Mouse (Mus musculus) forebrain, embryonic 14.5 days (tissue): ENCODE results near the gene Herc1. TPM values are rescaled to one million over a fixed set of nuclear protein-coding genes. Genes with fewer than 3 reads are reported as not detected.
"Not testable (repeated sequence)": the region's sequence is repeated elsewhere in the genome, so short reads cannot be mapped to it uniquely, and the experiment has no call there.

Experiments
- ATAC-seq: fragments of 200-750 bp; cut with Nextera tagmentation; 2 replicates; pipeline ENCODE4 v1.8.0; 2017; ENCODE audit warnings: mild to moderate bottlenecking, moderate library complexity
- DNase-seq: peaks from one replicate; pipeline ENCODE4 v3.0.0-alpha.2; 2015; ENCODE audit warnings: low spot score
- H3K27ac ChIP-seq: fragments of 300-500 bp; sonication (generic); 2 replicates; pipeline ENCODE4 v1.5.1; 2014; ENCODE audit warnings: low read depth, mild to moderate bottlenecking, control low read depth, low read length, moderate library complexity
- H3K27me3 ChIP-seq: fragments of 300-500 bp; sonication (generic); replicated peaks from 2 replicates; pipeline ENCODE4 v1.6.1; 2014; ENCODE audit warnings: low read length, control low read depth, mixed read lengths; ENCODE audit not compliant: control insufficient read depth, insufficient read depth
- H3K36me3 ChIP-seq: fragments of 300-500 bp; sonication (generic); 2 replicates; pipeline ENCODE4 v1.6.1; 2014; ENCODE audit warnings: low read length, control low read depth; ENCODE audit not compliant: control insufficient read depth, insufficient read depth
- H3K4me1 ChIP-seq: fragments of 300-500 bp; sonication (generic); 2 replicates; pipeline ENCODE4 v1.6.1; 2014; ENCODE audit warnings: antibody characterized with exemption, low read length, control low read depth; ENCODE audit not compliant: control insufficient read depth, insufficient read depth
- H3K4me2 ChIP-seq: fragments of 300-500 bp; sonication (generic); 2 replicates; pipeline ENCODE4 v1.6.1; 2014; ENCODE audit warnings: mild to moderate bottlenecking, control low read depth, low read length
- H3K4me3 ChIP-seq: fragments of 300-500 bp; sonication (generic); 2 replicates; pipeline ENCODE4 v1.5.1; 2014; ENCODE audit warnings: low read depth, low read length, control low read depth
- H3K9ac ChIP-seq: fragments of 300-500 bp; sonication (generic); 2 replicates; pipeline ENCODE4 v1.6.1; 2014; ENCODE audit warnings: mild to moderate bottlenecking, low read length, control low read depth, moderate library complexity
- H3K9me3 ChIP-seq: fragments of 300-500 bp; sonication (generic); replicated peaks from 2 replicates; pipeline ENCODE4 v1.6.1; 2016; ENCODE audit warnings: low read length, control low read depth, mixed read lengths; ENCODE audit not compliant: control insufficient read depth
- WGBS: fragments of 180-500 bp; shearing (Covaris S2); extraction: QIAGEN DNeasy Blood & Tissue Kit; methylation state at CpG from one replicate; pipeline ENCODE4 v1.1.7; 2014; 5-methylcytosine and 5-hydroxymethylcytosine counted together
- polyA plus RNA-seq: library from polyadenylated mRNA; unstranded; fragments of >200 nt; fragmentation: Nextera tagmentation; extraction: Ambion mirVana; gene quantifications from 2 replicates; pipeline ENCODE4 v1.2.1, GENCODE M21; 2014

The Herc1 gene
- polyA plus RNA-seq, 1 experiment from 2014 or later = 31.9 TPM

- H3K4me2 ChIP-seq = no peak overlapping the region
- peaks cover 2% of the 10 kb centered on the region; the same call in 1 of the 2 replicates for H3K4me1 ChIP-seq
- no peaks in the 10 kb centered on the region for H3K9me3 ChIP-seq
- H3K9ac ChIP-seq = no peak overlapping the region
- 33% methylated on average over 3 of the region's 3 CpGs for WGBS
- peaks cover 18% of the 10 kb centered on the region for H3K36me3 ChIP-seq
- no peaks in the 10 kb centered on the region for H3K27me3 ChIP-seq
- DNase-seq = no peak
- no peak for ATAC-seq
- H3K4me3 ChIP-seq = no peak overlapping the region
- H3K27ac ChIP-seq = no peak overlapping the region
Observed at GRCm38 (mm10) chr9:66370334-66370733, 20.1 kb downstream of the Herc1 start.

GRCm38 (mm10) chr9:66370847-66371246, 20.6 kb downstream of the Herc1 start:
- DNase-seq (no peak), ATAC-seq (no peak)
- Histone ChIP-seq H3K36me3 (peaks cover 18% of the 10 kb centered on the region), H3K9me3 (no peaks in the 10 kb centered on the region), H3K4me2 (no peak overlapping the region), H3K27me3 (no peaks in the 10 kb centered on the region), H3K27ac (no peak overlapping the region), H3K4me1 (peaks cover 2% of the 10 kb centered on the region; the same call in 1 of the 2 replicates), H3K9ac (no peak overlapping the region), H3K4me3 (no peak overlapping the region)
- 85% methylated on average over 3 of the region's 3 CpGs for WGBS

- Histone ChIP-seq H3K27me3 (no peaks in the 10 kb centered on the region), H3K9ac (no peak overlapping the region), H3K36me3 (peaks cover 18% of the 10 kb centered on the region), H3K4me2 (no peak overlapping the region), H3K27ac (no peak overlapping the region), H3K4me1 (no peaks in the 10 kb centered on the region), H3K4me3 (no peak overlapping the region), H3K9me3 (no peaks in the 10 kb centered on the region)
- ATAC-seq = no peak
- 91% methylated on average over 3 of the region's 3 CpGs for WGBS
- no peak for DNase-seq
Observed at GRCm38 (mm10) chr9:66373432-66373831, 23.2 kb downstream of the Herc1 start.

- ATAC-seq = no peak
- H3K27me3 ChIP-seq = no peaks in the 10 kb centered on the region
- peaks cover 18% of the 10 kb centered on the region for H3K36me3 ChIP-seq
- DNase-seq = no peak
- H3K9ac ChIP-seq = no peak overlapping the region
- no peak overlapping the region for H3K27ac ChIP-seq
- H3K4me1 ChIP-seq = no peaks in the 10 kb centered on the region
- no peak overlapping the region for H3K4me2 ChIP-seq
- H3K4me3 ChIP-seq = no peak overlapping the region
- no peaks in the 10 kb centered on the region for H3K9me3 ChIP-seq
Observed at GRCm38 (mm10) chr9:66374495-66375478, 24.5 kb downstream of the Herc1 start.

GRCm38 (mm10) chr9:66383417-66383816, 33.2 kb downstream of the Herc1 start:
- H3K9ac ChIP-seq = no peak overlapping the region
- no peaks in the 10 kb centered on the region for H3K9me3 ChIP-seq
- no peaks in the 10 kb centered on the region for H3K4me1 ChIP-seq
- DNase-seq (no peak), ATAC-seq (no peak)
- no peaks in the 10 kb centered on the region for H3K27me3 ChIP-seq
- H3K4me3 ChIP-seq = no peak overlapping the region
- peaks cover 21% of the 10 kb centered on the region for H3K36me3 ChIP-seq
- no peak overlapping the region for H3K27ac ChIP-seq
- no peak overlapping the region for H3K4me2 ChIP-seq
- 86% methylated on average over 3 of the region's 3 CpGs for WGBS

- not testable (repeated sequence) for H3K27me3 ChIP-seq, H3K27ac ChIP-seq, H3K9me3 ChIP-seq, H3K4me1 ChIP-seq, ATAC-seq, H3K9ac ChIP-seq, H3K4me2 ChIP-seq, DNase-seq, H3K4me3 ChIP-seq
- H3K36me3 ChIP-seq = peaks cover 47% of the 10 kb centered on the region
- 93% methylated on average over 2 of the region's 2 CpGs for WGBS
Observed at GRCm38 (mm10) chr9:66390338-66390737, 40.1 kb downstream of the Herc1 start.

- Histone ChIP-seq H3K27me3 (no peaks in the 10 kb centered on the region), H3K36me3 (peaks cover 43% of the 10 kb centered on the region), H3K9ac (no peak overlapping the region), H3K4me2 (no peak overlapping the region), H3K4me1 (no peaks in the 10 kb centered on the region), H3K4me3 (no peak overlapping the region), H3K27ac (no peak overlapping the region), H3K9me3 (no peaks in the 10 kb centered on the region)
- WGBS = 93% methylated on average over 5 of the region's 5 CpGs
- DNase-seq (no peak), ATAC-seq (no peak)
Observed at GRCm38 (mm10) chr9:66393304-66393703, 43.1 kb downstream of the Herc1 start.

- H3K4me2 ChIP-seq = no peak overlapping the region
- H3K4me1 ChIP-seq = no peaks in the 10 kb centered on the region
- H3K4me3 ChIP-seq = no peak overlapping the region
- peaks cover 14% of the 10 kb centered on the region for H3K36me3 ChIP-seq
- no peaks in the 10 kb centered on the region for H3K9me3 ChIP-seq
- ATAC-seq = no peak
- H3K27me3 ChIP-seq = no peaks in the 10 kb centered on the region
- H3K27ac ChIP-seq = no peak overlapping the region
- H3K9ac ChIP-seq = no peak overlapping the region
- DNase-seq = no peak
Observed at GRCm38 (mm10) chr9:66423492-66423891, 73.2 kb downstream of the Herc1 start.

GRCm38 (mm10) chr9:66440007-66440406, 89.8 kb downstream of the Herc1 start:
- Histone ChIP-seq H3K4me3 (no peak overlapping the region), H3K9ac (no peak overlapping the region), H3K4me1 (no peaks in the 10 kb centered on the region), H3K27me3 (no peaks in the 10 kb centered on the region), H3K27ac (no peak overlapping the region), H3K36me3 (peaks cover 45% of the 10 kb centered on the region), H3K4me2 (no peak overlapping the region), H3K9me3 (no peaks in the 10 kb centered on the region)
- 95% methylated on average over 8 of the region's 8 CpGs for WGBS
- DNase-seq = no peak
- ATAC-seq = no peak
